Mouse (Mus musculus): Measurements from ENCODE around the gene Crot. TPM values are rescaled to one million over a fixed set of nuclear protein-coding genes. Genes with fewer than 3 reads are reported as not detected.

The Crot gene
- polyA plus RNA-seq, 1 experiment from 2014 or later = 38.9 TPM

DNA sequence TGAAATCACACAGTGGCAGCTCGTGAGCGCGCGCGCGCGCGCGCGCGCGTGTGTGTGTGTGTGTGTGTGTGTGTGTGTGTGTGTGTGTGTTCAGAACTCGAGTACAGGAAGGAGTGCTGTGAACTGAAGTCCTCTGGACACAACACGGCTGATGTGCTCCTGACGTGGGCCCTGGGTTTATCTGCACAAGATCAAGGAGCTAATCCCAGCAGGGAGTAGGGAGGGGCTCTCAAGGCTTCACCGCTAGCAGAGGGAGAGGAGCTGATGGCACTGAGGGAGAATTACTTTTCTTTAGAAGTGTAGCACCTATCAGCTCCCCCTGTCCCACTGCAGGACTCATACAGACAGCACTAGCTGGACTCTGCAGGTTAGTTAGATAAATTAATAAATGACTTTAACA lies 5.5 kb downstream of the Crot start:
- H3K4me3 ChIP-seq = no peak overlapping the region
- no peak overlapping the region for H3K9ac ChIP-seq
- peaks cover 25% of the 10 kb centered on the region; the same call in 1 of the 2 replicates for H3K36me3 ChIP-seq
- H3K9me3 ChIP-seq = no peaks in the 10 kb centered on the region
- whole genome bisulfite sequencing = 88% methylated on average over 16 of the region's 16 CpGs
- ATAC-seq (ENCODE audit: insufficient number of reproducible peaks, low FRiP score, low TSS enrichment, low read depth) = no peak
- H3K27ac ChIP-seq = no peak overlapping the region
- H3K27me3 ChIP-seq = no peaks in the 10 kb centered on the region
- H3K4me2 ChIP-seq = no peak overlapping the region
- H3K4me1 ChIP-seq = peaks cover 5% of the 10 kb centered on the region; the same call in 1 of the 2 replicates

DNA sequence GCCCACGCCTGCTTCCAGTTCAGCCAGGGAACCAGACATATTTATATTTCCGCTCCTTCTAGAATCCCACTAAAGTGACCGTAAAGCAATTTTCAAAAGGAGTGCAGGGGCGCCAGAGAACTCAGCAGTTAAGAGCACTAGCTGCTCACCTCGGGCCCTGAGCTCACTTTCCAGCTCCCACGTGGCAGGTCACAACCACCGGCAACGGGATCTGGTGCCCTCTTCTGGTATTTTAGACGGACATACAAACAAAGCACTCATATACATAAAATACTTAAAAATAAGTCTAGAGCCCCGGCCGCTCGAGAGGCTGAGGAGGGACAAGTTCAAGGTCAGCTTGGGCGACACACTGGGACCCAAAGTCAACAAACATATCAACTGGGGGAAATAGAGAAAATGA lies 6.6 kb downstream of the Crot start:
- 88% methylated on average over 13 of the region's 13 CpGs for WGBS
- H3K9me3 ChIP-seq = no peaks in the 10 kb centered on the region
- peaks cover 31% of the 10 kb centered on the region; the same call in 1 of the 2 replicates for H3K36me3 ChIP-seq
- no peaks in the 10 kb centered on the region for H3K4me1 ChIP-seq
- H3K27me3 ChIP-seq = no peaks in the 10 kb centered on the region
- no peak overlapping the region for H3K4me2 ChIP-seq
- ATAC-seq (ENCODE audit: insufficient number of reproducible peaks, low FRiP score, low TSS enrichment, low read depth) = no peak
- H3K4me3 ChIP-seq = no peak overlapping the region
- no peak overlapping the region for H3K9ac ChIP-seq
- H3K27ac ChIP-seq = no peak overlapping the region

DNA sequence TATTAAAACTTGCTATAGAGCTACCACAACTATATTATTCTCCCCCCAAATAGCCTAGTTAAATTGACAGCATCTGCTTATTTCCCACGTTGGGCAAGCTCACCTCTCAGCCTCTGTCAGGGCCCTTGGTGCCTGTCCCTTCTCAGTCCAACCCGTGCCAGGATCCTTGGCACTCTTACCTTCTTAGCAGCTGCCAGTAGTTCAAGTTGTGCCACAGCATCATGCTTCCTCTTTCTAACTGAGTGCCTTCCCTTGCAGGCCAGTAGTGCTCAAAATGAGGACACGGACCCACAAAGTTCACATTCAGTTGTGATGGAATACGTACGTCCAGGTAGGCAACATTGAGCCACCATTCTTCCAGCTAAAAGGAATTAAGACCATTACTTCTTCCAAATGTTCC lies 9.2 kb downstream of the Crot start:
- Histone ChIP-seq H3K4me2 (no peak overlapping the region), H3K4me3 (no peak overlapping the region), H3K9me3 (no peaks in the 10 kb centered on the region), H3K9ac (no peak overlapping the region), H3K27ac (no peak overlapping the region), H3K4me1 (no peaks in the 10 kb centered on the region), H3K27me3 (no peaks in the 10 kb centered on the region), H3K36me3 (peaks cover 40% of the 10 kb centered on the region)
- WGBS = 91% methylated on average over 5 of the region's 5 CpGs
- no peak for ATAC-seq (ENCODE audit: insufficient number of reproducible peaks, low FRiP score, low TSS enrichment, low read depth)

DNA sequence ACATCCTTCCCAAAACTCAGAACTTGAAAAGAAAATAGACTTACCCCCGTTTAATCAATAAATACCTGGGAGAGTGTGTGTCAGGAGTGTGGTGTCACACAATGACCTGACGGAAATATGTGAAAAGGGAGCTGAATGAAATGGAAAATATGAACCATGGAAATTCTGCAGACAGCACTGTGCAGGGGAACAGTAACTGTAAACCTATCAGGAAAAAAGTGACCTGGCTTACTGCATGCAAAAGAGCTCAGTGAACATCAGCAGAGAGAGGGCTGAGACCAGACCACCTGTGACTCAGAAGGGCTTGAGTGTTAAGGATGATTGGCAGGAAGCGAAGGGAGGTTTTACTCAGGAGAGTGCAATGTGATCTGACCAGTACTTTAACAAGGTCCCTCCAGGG lies 11.7 kb downstream of the Crot start:
- Histone ChIP-seq H3K27ac (no peak overlapping the region), H3K4me1 (no peaks in the 10 kb centered on the region), H3K9me3 (no peaks in the 10 kb centered on the region), H3K4me2 (no peak overlapping the region), H3K4me3 (no peak overlapping the region), H3K9ac (no peak overlapping the region), H3K36me3 (peaks cover 33% of the 10 kb centered on the region), H3K27me3 (no peaks in the 10 kb centered on the region)
- WGBS = 87% methylated on average over 3 of the region's 3 CpGs
- ATAC-seq (ENCODE audit: insufficient number of reproducible peaks, low FRiP score, low TSS enrichment, low read depth) = no peak

DNA sequence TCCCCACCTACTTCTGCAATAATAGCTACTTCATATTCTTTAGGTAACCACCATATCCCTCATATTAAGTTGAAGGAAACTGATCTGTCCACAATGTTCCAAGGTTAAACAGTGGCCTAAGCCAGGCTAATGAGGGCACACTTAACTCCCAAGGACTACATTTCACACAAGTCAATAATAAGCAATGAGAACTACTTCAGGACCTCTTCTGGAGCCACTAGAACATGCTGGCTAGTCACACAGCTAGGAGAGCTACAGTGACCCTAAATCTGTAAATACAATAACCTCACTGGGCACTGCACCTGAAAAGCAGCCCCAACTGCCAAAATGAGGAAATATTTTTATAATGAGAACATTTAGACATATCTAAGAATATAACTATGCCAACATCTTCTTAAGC lies 22.4 kb downstream of the Crot start:
- no peak overlapping the region for H3K27ac ChIP-seq
- H3K27me3 ChIP-seq = no peaks in the 10 kb centered on the region
- H3K4me2 ChIP-seq = no peak overlapping the region
- no peak overlapping the region for H3K4me3 ChIP-seq
- no peaks in the 10 kb centered on the region for H3K4me1 ChIP-seq
- no peak for ATAC-seq (ENCODE audit: insufficient number of reproducible peaks, low FRiP score, low TSS enrichment, low read depth)
- peaks cover 36% of the 10 kb centered on the region for H3K36me3 ChIP-seq
- no peaks in the 10 kb centered on the region for H3K9me3 ChIP-seq
- no peak overlapping the region for H3K9ac ChIP-seq

DNA sequence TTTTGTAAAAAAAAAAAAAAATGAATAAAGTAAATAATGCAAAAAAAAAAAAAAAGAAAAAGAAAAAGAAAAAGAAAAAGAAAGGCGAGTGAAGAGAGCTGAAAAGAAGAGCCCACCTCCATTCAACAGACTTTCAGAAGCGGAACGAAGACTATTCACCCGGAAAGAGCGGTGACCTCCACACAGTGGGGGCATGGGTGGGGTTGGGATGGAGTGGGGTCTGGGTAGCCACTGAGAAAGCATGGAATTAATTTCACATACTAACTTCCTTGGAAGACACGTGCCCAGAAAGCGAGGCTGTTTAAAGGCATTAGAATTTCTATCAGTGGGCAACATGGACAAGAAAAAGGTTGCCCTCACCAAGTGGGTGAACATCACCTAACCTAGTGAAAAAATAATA lies 24.8 kb downstream of the Crot start:
- Histone ChIP-seq H3K9ac (no peak overlapping the region), H3K9me3 (no peaks in the 10 kb centered on the region), H3K4me2 (no peak overlapping the region), H3K4me1 (no peaks in the 10 kb centered on the region), H3K36me3 (peaks cover 46% of the 10 kb centered on the region), H3K27me3 (no peaks in the 10 kb centered on the region), H3K4me3 (no peak overlapping the region), H3K27ac (no peak overlapping the region)
- WGBS = 93% methylated on average over 7 of the region's 7 CpGs
- no peak for ATAC-seq (ENCODE audit: insufficient number of reproducible peaks, low FRiP score, low TSS enrichment, low read depth)

GRCm38 (mm10) chr5:8970694-8971093 lies 26.4 kb downstream of the Crot start:
- H3K27ac ChIP-seq = no peak overlapping the region
- WGBS = 92% methylated on average over 2 of the region's 2 CpGs
- H3K36me3 ChIP-seq = peaks cover 58% of the 10 kb centered on the region
- no peaks in the 10 kb centered on the region for H3K27me3 ChIP-seq
- no peaks in the 10 kb centered on the region for H3K4me1 ChIP-seq
- ATAC-seq (ENCODE audit: insufficient number of reproducible peaks, low FRiP score, low TSS enrichment, low read depth) = no peak
- no peak overlapping the region for H3K9ac ChIP-seq
- no peaks in the 10 kb centered on the region for H3K9me3 ChIP-seq
- no peak overlapping the region for H3K4me2 ChIP-seq
- no peak overlapping the region for H3K4me3 ChIP-seq

DNA sequence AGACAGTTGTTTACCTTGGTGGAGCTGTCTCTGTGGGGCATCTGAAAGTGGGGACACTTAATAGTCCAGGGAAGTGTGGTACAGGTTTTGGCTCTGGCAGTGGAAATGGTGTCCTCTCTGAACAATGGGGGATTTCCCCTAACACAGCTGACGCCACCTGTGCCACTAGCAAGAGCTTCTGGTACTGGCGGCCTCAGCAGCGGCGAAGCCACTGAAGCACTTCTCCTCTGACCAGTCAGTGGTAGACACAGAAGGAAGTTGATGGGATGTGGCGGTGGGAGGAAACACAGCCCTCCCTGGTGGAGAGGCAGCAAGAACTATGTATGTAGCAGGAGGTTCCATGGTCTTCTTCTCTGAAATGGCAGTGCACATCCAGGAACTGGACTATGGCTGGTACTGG lies 32.6 kb downstream of the Crot start:
- no peak overlapping the region for H3K9ac ChIP-seq
- ATAC-seq (ENCODE audit: insufficient number of reproducible peaks, low FRiP score, low TSS enrichment, low read depth) = no peak
- no peak overlapping the region for H3K27ac ChIP-seq

GRCm38 (mm10) chr5:8960534-8960933 lies 36.6 kb downstream of the Crot start:
- no peaks in the 10 kb centered on the region for H3K4me1 ChIP-seq
- ATAC-seq (ENCODE audit: insufficient number of reproducible peaks, low FRiP score, low TSS enrichment, low read depth) = no peak
- H3K36me3 ChIP-seq = peaks cover 20% of the 10 kb centered on the region
- no peaks in the 10 kb centered on the region for H3K9me3 ChIP-seq
- H3K4me3 ChIP-seq = no peak overlapping the region
- H3K9ac ChIP-seq = no peak overlapping the region
- no peaks in the 10 kb centered on the region for H3K27me3 ChIP-seq
- no peak overlapping the region for H3K27ac ChIP-seq
- WGBS = 85% methylated on average over 4 of the region's 4 CpGs
- no peak overlapping the region for H3K4me2 ChIP-seq

More for the DNA sequence above, 32.6 kb downstream of the Crot start:
- Histone ChIP-seq H3K36me3 (peaks cover 46% of the 10 kb centered on the region), H3K4me3 (no peak overlapping the region), H3K9me3 (no peaks in the 10 kb centered on the region), H3K4me2 (no peak overlapping the region), H3K27me3 (no peaks in the 10 kb centered on the region), H3K4me1 (no peaks in the 10 kb centered on the region)
- 92% methylated on average over 5 of the region's 5 CpGs for WGBS

GRCm38 (mm10) chr5:8955544-8955943 lies 41.6 kb downstream of the Crot start:
- 81% methylated on average over 3 of the region's 3 CpGs for WGBS

GRCm38 (mm10) chr5:8953660-8954059 lies 43.5 kb downstream of the Crot start:
- Histone ChIP-seq H3K27me3 (no peaks in the 10 kb centered on the region), H3K4me3 (no peak overlapping the region), H3K36me3 (no peaks in the 10 kb centered on the region), H3K9me3 (no peaks in the 10 kb centered on the region), H3K9ac (no peak overlapping the region), H3K4me2 (no peak overlapping the region), H3K4me1 (no peaks in the 10 kb centered on the region), H3K27ac (no peak overlapping the region)
- ATAC-seq (ENCODE audit: insufficient number of reproducible peaks, low FRiP score, low TSS enrichment, low read depth) = no peak
- whole genome bisulfite sequencing = 85% methylated on average over 2 of the region's 2 CpGs

More at GRCm38 (mm10) chr5:8955544-8955943, 41.6 kb downstream of the Crot start:
- no peaks in the 10 kb centered on the region for H3K9me3 ChIP-seq
- H3K4me3 ChIP-seq = no peak overlapping the region
- H3K27ac ChIP-seq = no peak overlapping the region
- no peak overlapping the region for H3K9ac ChIP-seq
- H3K36me3 ChIP-seq = no peaks in the 10 kb centered on the region
- no peaks in the 10 kb centered on the region for H3K4me1 ChIP-seq
- H3K4me2 ChIP-seq = no peak overlapping the region
- no peaks in the 10 kb centered on the region for H3K27me3 ChIP-seq
- ATAC-seq (ENCODE audit: insufficient number of reproducible peaks, low FRiP score, low TSS enrichment, low read depth) = no peak

- Histone ChIP-seq H3K9ac (no peak overlapping the region), H3K27ac (no peak overlapping the region), H3K9me3 (no peaks in the 10 kb centered on the region), H3K27me3 (no peaks in the 10 kb centered on the region), H3K4me2 (no peak overlapping the region), H3K4me3 (no peak overlapping the region), H3K36me3 (no peaks in the 10 kb centered on the region), H3K4me1 (no peaks in the 10 kb centered on the region)
- ATAC-seq (ENCODE audit: insufficient number of reproducible peaks, low FRiP score, low TSS enrichment, low read depth) = no peak
- WGBS = 71% methylated on average over 4 of the region's 4 CpGs
Observed at GRCm38 (mm10) chr5:8947423-8948110, 49.6 kb downstream of the Crot start.

DNA sequence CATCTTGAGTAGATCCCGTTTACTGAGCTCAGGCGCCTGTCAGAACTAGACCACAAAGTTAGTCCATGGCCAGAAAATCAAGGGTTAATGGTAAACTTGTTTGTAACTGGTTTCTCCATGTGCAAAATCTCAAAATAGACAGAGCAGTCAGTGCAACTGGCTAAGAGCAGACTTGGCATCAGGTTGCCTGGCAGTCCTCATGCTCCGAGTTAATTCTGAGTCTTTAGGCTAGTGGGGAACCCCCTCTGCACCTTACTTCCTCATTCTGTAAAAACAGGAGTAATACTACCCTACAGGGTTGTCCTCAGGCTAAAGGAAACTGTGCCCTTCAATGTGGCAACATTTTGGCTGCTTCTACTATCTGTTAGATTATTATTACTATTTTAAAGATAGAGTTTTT lies 53.3 kb downstream of the Crot start:
- Histone ChIP-seq H3K4me1 (no peaks in the 10 kb centered on the region), H3K9me3 (no peaks in the 10 kb centered on the region), H3K4me3 (no peak overlapping the region), H3K9ac (no peak overlapping the region), H3K27me3 (no peaks in the 10 kb centered on the region), H3K27ac (no peak overlapping the region), H3K4me2 (no peak overlapping the region), H3K36me3 (no peaks in the 10 kb centered on the region)
- WGBS = 53% methylated on average over 3 of the region's 3 CpGs
- no peak for ATAC-seq (ENCODE audit: insufficient number of reproducible peaks, low FRiP score, low TSS enrichment, low read depth)
